Mouse (Mus musculus) small intestine, adult 2 months (tissue): ENCODE measurements at regions not wholly inside any gene's neighbourhood (a gene's known extent, or its start where the extent isn't known, plus 50 kb on each side); places are given as distances from the start of the nearest gene placed in this dataset.

ENCODE experiments used
- CTCF ChIP-seq: fragments of 200-500 bp; IDR thresholded peaks from 2 replicates; pipeline ENCODE4 v1.5.1; 2012; ENCODE audit warnings: low read depth, mild to moderate bottlenecking, control low read depth, inconsistent platforms, low read length, moderate library complexity, mixed read lengths; ENCODE audit not compliant: insufficient replicate concordance, insufficient read length; ENCODE audit errors: extremely low read depth
- POLR2A ChIP-seq: fragments of 200-500 bp; IDR thresholded peaks from 2 replicates; pipeline ENCODE4 v1.6.1; 2012; ENCODE audit warnings: low read depth, mild to moderate bottlenecking, control low read depth, inconsistent platforms, low read length, moderate library complexity

DNA sequence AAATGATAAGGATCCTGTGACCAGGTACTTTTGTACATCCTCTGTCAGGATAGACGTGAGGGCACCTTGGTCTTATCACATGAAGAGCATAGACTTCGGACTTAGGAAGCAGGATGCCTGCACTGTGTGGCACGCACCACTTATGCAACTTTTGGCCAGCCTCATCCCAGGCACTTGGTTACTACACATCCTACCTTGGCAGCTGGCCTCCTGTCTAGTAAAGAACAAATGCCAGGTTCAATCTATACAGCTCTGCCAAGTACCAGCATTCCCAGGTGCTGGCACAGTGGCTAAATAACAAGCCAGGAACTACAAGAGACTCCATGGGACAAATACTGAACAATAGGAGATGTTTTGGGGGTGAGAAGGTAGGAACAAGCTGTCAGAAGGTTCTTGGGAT is 96.7 kb downstream of the Rchy1 start:
- TF ChIP-seq CTCF (no peak), POLR2A (no peak)
